7 mouse cellular contexts compared by ENCODE assay signal in genomic region chr3:53029046-53029445, GRCm38 (mm10).
DNase-seq lines count a peak whose midpoint lies in the region.

No protein-coding gene starts in this region.

- peak; percentile 88 for DNase-seq in CD4-positive, CD25-positive, alpha-beta regulatory T cell, adult 2 months (ENCODE audit: low read depth, low spot score)
- peak; percentile 54 for DNase-seq in MEL-GATA-1-ER (ENCODE audit: extremely low read depth, low read depth)
- peak; percentile 77 to 88 for DNase-seq in cerebellum, adult 18-20 months
- peak; percentile 70 to 77 for DNase-seq in frontal cortex, postnatal 36 days (ENCODE audit: low spot score in 2 of 2)
- peak; percentile 87 to 88 for DNase-seq in kidney, postnatal 4 days
- peak; percentile 80 for DNase-seq in lung, postnatal 14 days
- DNase-seq in skeletal muscle tissue, adult 2 months (ENCODE audit: low read depth, low spot score): peak; percentile 66

Comparison
In these comparisons a context has a peak if more than half of its experiments do, and no peak if none do; other contexts are left out.
1. Peak in every context shown above with its lines: DNase-seq.